Mouse (Mus musculus): ENCODE measurements around the gene C2cd6. TPM values are rescaled to one million over a fixed set of nuclear protein-coding genes. Genes with fewer than 3 reads are reported as not detected.
A peak's percentile ranks its signal among the peaks of the same experiment; 100 is the strongest.

The C2cd6 gene
- polyA plus RNA-seq, 1 experiment: 90.1 TPM

GRCm38 (mm10) chr1:59102071-59102470, 7.4 kb upstream of the C2cd6 start:
- no peak for TF ChIP-seq POLR2A (IDR thresholded peaks at IDR 0.05; ENCODE audit: control insufficient read depth, low read depth, low read length)
- no peak for TF ChIP-seq CTCF (IDR thresholded peaks at IDR 0.05; ENCODE audit: control insufficient read depth, insufficient read depth, insufficient replicate concordance, low read depth, low read length)
- Histone ChIP-seq H3K27me3 (ENCODE audit: control insufficient read depth, insufficient read depth, low read length) (no peaks in the 10 kb centered on the region), H3K27ac (ENCODE audit: control insufficient read depth, insufficient read depth, low read depth, low read length) (no peak overlapping the region), H3K4me3 (ENCODE audit: control insufficient read depth, low read depth, low read length) (no peak overlapping the region), H3K36me3 (ENCODE audit: control insufficient read depth, insufficient read depth, low read length) (no peaks in the 10 kb centered on the region), H3K4me1 (ENCODE audit: control insufficient read depth, insufficient read depth, low read length) (no peaks in the 10 kb centered on the region)

DNA sequence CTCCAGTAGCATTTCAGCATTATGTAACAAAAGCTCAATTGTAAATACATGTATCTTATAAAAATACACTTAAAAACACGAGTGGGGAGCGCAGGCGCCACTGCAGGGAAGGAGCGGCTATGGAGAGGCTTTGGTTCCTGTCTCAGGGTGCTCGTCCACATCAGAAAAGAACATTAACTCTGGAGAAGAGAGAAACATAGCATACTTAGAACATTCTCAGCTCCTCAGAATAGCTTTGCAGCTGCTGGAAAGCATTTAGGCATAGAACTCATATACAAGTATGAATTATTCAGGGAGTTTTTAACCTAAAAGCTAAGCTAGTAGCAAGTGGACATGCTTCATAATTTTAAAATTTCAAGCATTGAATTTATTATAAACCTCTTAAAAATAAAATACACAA, 6.3 kb upstream of the C2cd6 start:
- no peaks in the 10 kb centered on the region for H3K27me3 ChIP-seq (ENCODE audit: control insufficient read depth, insufficient read depth, low read length)
- H3K4me1 ChIP-seq (ENCODE audit: control insufficient read depth, insufficient read depth, low read length): no peaks in the 10 kb centered on the region
- H3K36me3 ChIP-seq (ENCODE audit: control insufficient read depth, insufficient read depth, low read length): no peaks in the 10 kb centered on the region
- H3K4me3 ChIP-seq (ENCODE audit: control insufficient read depth, low read depth, low read length): no peak overlapping the region
- TF ChIP-seq POLR2A (IDR thresholded peaks at IDR 0.05; ENCODE audit: control insufficient read depth, low read depth, low read length) (no peak), CTCF (IDR thresholded peaks at IDR 0.05; ENCODE audit: control insufficient read depth, insufficient read depth, insufficient replicate concordance, low read depth, low read length) (no peak)
- H3K27ac ChIP-seq (ENCODE audit: control insufficient read depth, insufficient read depth, low read depth, low read length): no peak overlapping the region

DNA sequence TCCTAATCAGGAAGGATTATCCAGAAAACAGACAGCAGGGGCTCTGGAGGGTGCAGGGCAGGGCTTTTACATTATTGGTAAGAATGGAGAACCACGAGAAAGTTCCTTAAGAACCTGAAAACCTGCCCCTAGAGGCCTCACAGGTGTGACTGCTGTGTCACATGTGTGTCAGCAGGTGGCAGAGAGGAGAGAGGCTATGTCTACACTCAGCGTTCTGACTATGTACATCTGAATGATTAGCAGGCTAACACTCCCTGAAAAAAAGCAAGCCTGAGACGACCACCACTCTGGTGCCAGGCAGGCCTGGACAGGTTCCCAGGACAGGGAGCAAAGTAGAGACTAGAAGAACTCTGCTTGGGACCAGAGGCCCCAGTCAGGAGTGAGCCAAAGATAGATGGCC, 23.8 kb downstream of the C2cd6 start:
- TF ChIP-seq POLR2A (IDR thresholded peaks at IDR 0.05; ENCODE audit: control insufficient read depth, low read depth, low read length): no peak
- TF ChIP-seq CTCF (IDR thresholded peaks at IDR 0.05; ENCODE audit: control insufficient read depth, insufficient read depth, insufficient replicate concordance, low read depth, low read length): no peak
- H3K27ac ChIP-seq (ENCODE audit: control insufficient read depth, insufficient read depth, low read depth, low read length): no peak overlapping the region

DNA sequence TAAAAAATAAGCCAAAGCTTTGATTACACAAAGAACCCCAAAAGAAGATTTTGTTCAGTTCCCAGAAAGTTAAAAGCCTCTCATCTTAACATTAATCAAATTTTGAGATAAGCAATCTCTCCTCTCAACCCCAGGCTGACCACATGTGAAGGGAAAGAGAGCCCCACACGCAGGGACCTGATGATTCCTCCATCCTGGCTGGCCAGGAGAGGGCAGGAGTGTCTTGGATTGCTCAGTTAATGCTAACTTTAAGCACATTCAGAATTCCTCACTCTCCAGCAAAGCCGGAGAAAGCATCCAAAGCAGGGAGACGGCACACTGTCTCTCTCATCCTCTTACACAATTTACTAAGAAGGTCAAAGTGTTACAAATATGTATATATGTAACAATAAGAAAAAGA, 26.7 kb downstream of the C2cd6 start:
- TF ChIP-seq CTCF (IDR thresholded peaks at IDR 0.05; ENCODE audit: control insufficient read depth, insufficient read depth, insufficient replicate concordance, low read depth, low read length): peak; percentile 24; the same call in 1 of the 2 replicates
- no peak for TF ChIP-seq POLR2A (IDR thresholded peaks at IDR 0.05; ENCODE audit: control insufficient read depth, low read depth, low read length)
- Histone ChIP-seq H3K36me3 (ENCODE audit: control insufficient read depth, insufficient read depth, low read length) (no peaks in the 10 kb centered on the region), H3K27ac (ENCODE audit: control insufficient read depth, insufficient read depth, low read depth, low read length) (no peak overlapping the region), H3K27me3 (ENCODE audit: control insufficient read depth, insufficient read depth, low read length) (no peaks in the 10 kb centered on the region), H3K4me3 (ENCODE audit: control insufficient read depth, low read depth, low read length) (no peak overlapping the region), H3K4me1 (ENCODE audit: control insufficient read depth, insufficient read depth, low read length) (no peaks in the 10 kb centered on the region)

More for the DNA sequence above, 23.8 kb downstream of the C2cd6 start:
- no peaks in the 10 kb centered on the region for H3K36me3 ChIP-seq (ENCODE audit: control insufficient read depth, insufficient read depth, low read length)
- no peak overlapping the region for H3K4me3 ChIP-seq (ENCODE audit: control insufficient read depth, low read depth, low read length)
- no peaks in the 10 kb centered on the region for H3K27me3 ChIP-seq (ENCODE audit: control insufficient read depth, insufficient read depth, low read length)
- no peaks in the 10 kb centered on the region for H3K4me1 ChIP-seq (ENCODE audit: control insufficient read depth, insufficient read depth, low read length)

DNA sequence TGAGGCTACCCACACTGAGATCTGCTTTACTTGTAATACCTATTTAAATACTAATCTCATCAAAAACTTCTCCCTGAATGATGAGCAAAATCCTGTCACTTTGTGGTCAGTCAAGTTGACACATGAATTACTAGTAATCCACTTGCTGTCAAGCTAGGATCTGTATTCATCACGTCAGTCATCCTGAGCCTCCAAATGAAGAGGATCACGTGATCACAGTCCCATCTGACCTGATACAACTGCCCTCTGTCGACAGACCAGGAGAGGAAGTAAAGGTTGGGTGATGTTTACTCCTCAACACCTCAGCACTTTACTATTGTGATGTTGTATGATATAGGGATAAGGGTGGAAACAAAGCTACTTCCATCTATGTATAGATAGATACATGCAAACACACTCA, 31.0 kb downstream of the C2cd6 start:
- Histone ChIP-seq H3K27me3 (ENCODE audit: control insufficient read depth, insufficient read depth, low read length) (no peaks in the 10 kb centered on the region), H3K27ac (ENCODE audit: control insufficient read depth, insufficient read depth, low read depth, low read length) (no peak overlapping the region), H3K36me3 (ENCODE audit: control insufficient read depth, insufficient read depth, low read length) (no peaks in the 10 kb centered on the region), H3K4me1 (ENCODE audit: control insufficient read depth, insufficient read depth, low read length) (no peaks in the 10 kb centered on the region), H3K4me3 (ENCODE audit: control insufficient read depth, low read depth, low read length) (no peak overlapping the region)
- TF ChIP-seq POLR2A (IDR thresholded peaks at IDR 0.05; ENCODE audit: control insufficient read depth, low read depth, low read length) (no peak), CTCF (IDR thresholded peaks at IDR 0.05; ENCODE audit: control insufficient read depth, insufficient read depth, insufficient replicate concordance, low read depth, low read length) (no peak)

DNA sequence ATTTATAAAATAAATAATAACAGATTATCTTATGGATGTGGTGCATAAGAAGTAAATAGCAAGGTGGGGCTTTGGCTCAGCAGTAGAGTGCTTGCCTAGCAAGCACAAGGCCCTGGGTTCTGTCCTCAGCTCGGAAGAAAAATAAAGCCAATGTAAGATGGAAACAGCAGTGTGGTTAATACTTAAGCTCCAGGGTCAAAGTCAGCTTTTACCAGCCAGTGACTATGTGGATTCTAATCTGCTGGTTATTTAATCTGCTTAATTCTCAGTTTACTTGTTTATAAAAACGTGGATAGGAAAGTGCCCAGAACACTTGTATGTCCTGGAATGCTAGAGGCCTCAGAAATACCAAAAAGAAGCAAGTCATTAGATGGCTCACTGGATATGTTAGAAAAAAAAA, 37.7 kb downstream of the C2cd6 start:
- Histone ChIP-seq H3K36me3 (ENCODE audit: control insufficient read depth, insufficient read depth, low read length) (no peaks in the 10 kb centered on the region), H3K4me1 (ENCODE audit: control insufficient read depth, insufficient read depth, low read length) (no peaks in the 10 kb centered on the region), H3K27me3 (ENCODE audit: control insufficient read depth, insufficient read depth, low read length) (no peaks in the 10 kb centered on the region), H3K27ac (ENCODE audit: control insufficient read depth, insufficient read depth, low read depth, low read length) (no peak overlapping the region), H3K4me3 (ENCODE audit: control insufficient read depth, low read depth, low read length) (no peak overlapping the region)
- TF ChIP-seq CTCF (IDR thresholded peaks at IDR 0.05; ENCODE audit: control insufficient read depth, insufficient read depth, insufficient replicate concordance, low read depth, low read length): no peak
- no peak for TF ChIP-seq POLR2A (IDR thresholded peaks at IDR 0.05; ENCODE audit: control insufficient read depth, low read depth, low read length)

DNA sequence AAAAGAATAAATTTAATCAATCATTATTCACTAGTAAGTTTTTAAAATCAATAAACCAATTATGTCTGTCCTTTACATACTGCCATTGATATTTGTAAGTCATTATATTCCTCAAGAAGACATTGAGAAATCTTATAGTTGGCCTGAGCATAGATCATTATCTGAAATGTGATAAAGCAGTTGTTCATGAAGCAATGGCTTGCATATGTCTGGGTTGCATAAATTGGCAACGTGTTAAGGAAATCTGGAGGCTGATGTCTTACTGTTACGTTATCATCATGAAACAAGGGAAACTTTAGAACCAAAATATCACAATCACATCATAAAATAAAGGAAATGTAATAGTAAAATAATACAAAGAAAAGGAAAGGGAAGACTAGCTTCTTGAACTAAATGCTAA, 43.4 kb downstream of the C2cd6 start:
- H3K27ac ChIP-seq (ENCODE audit: control insufficient read depth, insufficient read depth, low read depth, low read length): no peak overlapping the region
- no peaks in the 10 kb centered on the region for H3K36me3 ChIP-seq (ENCODE audit: control insufficient read depth, insufficient read depth, low read length)
- no peak overlapping the region for H3K4me3 ChIP-seq (ENCODE audit: control insufficient read depth, low read depth, low read length)
- TF ChIP-seq POLR2A (IDR thresholded peaks at IDR 0.05; ENCODE audit: control insufficient read depth, low read depth, low read length) (no peak), CTCF (IDR thresholded peaks at IDR 0.05; ENCODE audit: control insufficient read depth, insufficient read depth, insufficient replicate concordance, low read depth, low read length) (no peak)
- H3K27me3 ChIP-seq (ENCODE audit: control insufficient read depth, insufficient read depth, low read length): no peaks in the 10 kb centered on the region
- H3K4me1 ChIP-seq (ENCODE audit: control insufficient read depth, insufficient read depth, low read length): no peaks in the 10 kb centered on the region

DNA sequence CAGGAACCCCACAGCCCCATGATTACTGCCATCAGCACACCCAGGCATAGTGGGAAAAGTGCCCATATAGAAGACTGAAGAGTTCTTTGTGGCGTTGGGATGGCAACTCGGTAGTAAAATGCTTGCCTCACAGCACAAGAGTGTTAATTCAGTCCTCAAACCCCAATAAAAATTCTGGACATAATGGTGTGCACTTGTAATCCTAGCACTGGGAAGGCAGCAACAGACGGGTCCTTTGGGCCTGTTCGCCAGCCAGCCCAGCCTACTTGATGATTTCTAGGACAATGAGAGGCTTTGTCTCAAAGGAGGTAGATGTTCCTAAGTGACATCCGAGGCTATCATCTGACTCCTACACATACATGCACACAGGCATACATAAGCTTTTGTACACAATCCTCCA, 57.0 kb downstream of the C2cd6 start:
- TF ChIP-seq POLR2A (IDR thresholded peaks at IDR 0.05; ENCODE audit: control insufficient read depth, low read depth, low read length): no peak
- no peak for TF ChIP-seq CTCF (IDR thresholded peaks at IDR 0.05; ENCODE audit: control insufficient read depth, insufficient read depth, insufficient replicate concordance, low read depth, low read length)
- Histone ChIP-seq H3K4me1 (ENCODE audit: control insufficient read depth, insufficient read depth, low read length) (no peaks in the 10 kb centered on the region), H3K27me3 (ENCODE audit: control insufficient read depth, insufficient read depth, low read length) (no peaks in the 10 kb centered on the region), H3K27ac (ENCODE audit: control insufficient read depth, insufficient read depth, low read depth, low read length) (no peak overlapping the region), H3K4me3 (ENCODE audit: control insufficient read depth, low read depth, low read length) (no peak overlapping the region), H3K36me3 (ENCODE audit: control insufficient read depth, insufficient read depth, low read length) (no peaks in the 10 kb centered on the region)

All from testis, adult 2 months (tissue).